Mouse (Mus musculus) myocyte (in vitro differentiated cells): Measurements from ENCODE around the gene Rpl38. TPM values are rescaled to one million over a fixed set of nuclear protein-coding genes. Genes with fewer than 3 reads are reported as not detected.

Experiments
- H3K27me3 ChIP-seq: one replicate; pipeline ENCODE4 v1.6.1; 2011; ENCODE audit not compliant: control insufficient read depth, insufficient read depth, insufficient read length
- H3K36me3 ChIP-seq: one replicate; pipeline ENCODE4 v1.6.1; 2011; ENCODE audit not compliant: control insufficient read depth, insufficient read depth
- H3K4me2 ChIP-seq: one replicate; pipeline ENCODE4 v1.6.1; 2011; ENCODE audit warnings: low read depth, control low read depth
- H3K4me3 ChIP-seq: one replicate; pipeline ENCODE4 v1.5.1; 2011; ENCODE audit warnings: mild to moderate bottlenecking, control low read depth, moderate library complexity
- H3K79me2 ChIP-seq: one replicate; pipeline ENCODE4 v1.6.1; 2011; ENCODE audit not compliant: control insufficient read depth, insufficient read depth
- H3ac ChIP-seq: one replicate; pipeline ENCODE4 v1.6.1; 2011; ENCODE audit not compliant: control insufficient read depth, insufficient read length
- CEBPB ChIP-seq: IDR thresholded peaks from 2 replicates; pipeline ENCODE4 v1.6.1; 2011; ENCODE audit warnings: mild to moderate bottlenecking, moderate library complexity; ENCODE audit not compliant: poor library complexity, insufficient read depth, severe bottlenecking
- E2F4 ChIP-seq: IDR thresholded peaks from one replicate; pipeline ENCODE4 v1.6.1; 2011; ENCODE audit warnings: mild to moderate bottlenecking, control low read depth, moderate library complexity; ENCODE audit not compliant: insufficient read depth
- MAX ChIP-seq: IDR thresholded peaks from one replicate; pipeline ENCODE4 v1.6.1; 2011; ENCODE audit warnings: low read depth, mild to moderate bottlenecking, control low read depth
- MYOD1 ChIP-seq, 3 experiments: IDR thresholded peaks; one replicate each; pipeline ENCODE4 v1.6.1; 2011; ENCODE audit warnings: control low read depth in 2 of 3, low read depth in 2 of 3, mild to moderate bottlenecking in 2 of 3, moderate library complexity in 1 of 3; ENCODE audit not compliant: insufficient read length in 2 of 3, control insufficient read depth in 1 of 3
- MYOG ChIP-seq, 3 experiments: IDR thresholded peaks; one replicate each; pipeline ENCODE4 v1.6.1; 2011; ENCODE audit warnings: control low read depth in 2 of 3, low read depth in 2 of 3, mild to moderate bottlenecking in 2 of 3; ENCODE audit not compliant: insufficient read length in 2 of 3, control insufficient read depth in 1 of 3, insufficient read depth in 1 of 3
- POLR2A ChIP-seq: IDR thresholded peaks from one replicate; pipeline ENCODE4 v1.6.1; 2011; ENCODE audit warnings: low read depth, mild to moderate bottlenecking, control low read depth, moderate library complexity; ENCODE audit not compliant: insufficient read length
- POLR2AphosphoS2 ChIP-seq: IDR thresholded peaks from one replicate; pipeline ENCODE4 v1.6.1; 2011; ENCODE audit warnings: low read depth, control low read depth; ENCODE audit not compliant: insufficient read length
- REST ChIP-seq: IDR thresholded peaks from one replicate; pipeline ENCODE4 v1.6.1; 2011; ENCODE audit warnings: mild to moderate bottlenecking, control low read depth, moderate library complexity; ENCODE audit not compliant: insufficient read depth, insufficient read length
- SRF ChIP-seq: IDR thresholded peaks from one replicate; pipeline ENCODE4 v1.6.1; 2011; ENCODE audit warnings: low read depth; ENCODE audit not compliant: control insufficient read depth, insufficient read length
- TCF12 ChIP-seq: IDR thresholded peaks from one replicate; pipeline ENCODE4 v1.6.1; 2011; ENCODE audit warnings: mild to moderate bottlenecking, control low read depth; ENCODE audit not compliant: poor library complexity, insufficient read depth, severe bottlenecking
- TCF3 ChIP-seq: IDR thresholded peaks from one replicate; pipeline ENCODE4 v1.6.1; 2011; ENCODE audit warnings: low read depth, control low read depth; ENCODE audit not compliant: insufficient read length
- USF1 ChIP-seq: IDR thresholded peaks from one replicate; pipeline ENCODE4 v1.6.1; 2011; ENCODE audit warnings: low read depth, mild to moderate bottlenecking, control low read depth, moderate library complexity
- polyA plus RNA-seq: library from polyadenylated mRNA; unstranded; fragments of >200 nt; fragmentation: generic; extraction: Trizol; gene quantifications from one replicate; pipeline ENCODE4 v1.2.1, GENCODE M21; 2012; ENCODE audit warnings: missing spikeins

The Rpl38 gene
- polyA plus RNA-seq, 1 experiment: 3,783 TPM

DNA sequence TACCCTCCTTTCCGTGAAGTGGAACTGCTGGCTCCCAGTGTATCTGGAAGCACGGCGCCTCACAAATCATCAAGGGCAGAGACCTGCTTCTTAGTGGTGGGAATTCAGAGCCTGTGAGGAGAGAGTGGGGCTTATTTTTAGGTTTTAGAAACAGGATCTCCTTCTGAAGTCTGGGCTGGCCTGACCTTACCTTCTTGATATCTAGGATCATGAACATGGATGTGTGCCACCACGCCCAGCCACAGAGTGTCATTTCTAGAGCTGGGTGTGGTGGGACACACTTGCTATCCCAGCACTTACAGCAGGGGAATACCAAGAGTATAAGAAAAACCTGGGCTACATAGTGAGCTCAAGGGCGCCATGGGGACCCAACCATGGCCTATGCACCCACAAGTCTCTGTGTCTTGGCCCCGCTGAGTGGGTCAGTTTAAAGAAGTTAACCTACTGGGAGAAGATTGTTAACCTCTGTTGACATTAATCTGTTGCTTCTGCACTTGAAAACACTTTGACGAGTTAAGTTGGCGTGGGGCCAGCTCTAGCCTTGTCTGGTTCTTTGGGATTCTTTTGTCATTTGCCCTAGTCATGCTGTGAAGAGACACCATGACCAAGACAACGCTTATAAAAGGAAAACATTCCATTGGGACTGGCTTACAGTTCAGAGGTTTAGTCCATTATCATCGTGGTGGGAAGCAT is 14.9 kb downstream of the Rpl38 start:
- Histone ChIP-seq H3K79me2 (peaks cover 81% of the 10 kb centered on the region), H3K4me2 (peak overlapping the region; percentile 14), H3K27me3 (no peaks in the 10 kb centered on the region), H3K36me3 (peaks cover 22% of the 10 kb centered on the region), H3ac (no peak overlapping the region), H3K4me3 (no peak overlapping the region)
- TF ChIP-seq CEBPB: no peak
- no peak for TF ChIP-seq REST
- no peak for TF ChIP-seq SRF
- TF ChIP-seq TCF12: no peak
- no peak for TF ChIP-seq MYOG (IDR thresholded peaks at IDR 0.05; ENCODE audit: control insufficient read depth in 1 of 3, insufficient read depth in 1 of 3, insufficient read length in 2 of 3, low read depth in 2 of 3)
- TF ChIP-seq USF1: no peak
- no peak for TF ChIP-seq POLR2AphosphoS2
- TF ChIP-seq E2F4: no peak
- no peak for TF ChIP-seq TCF3

DNA sequence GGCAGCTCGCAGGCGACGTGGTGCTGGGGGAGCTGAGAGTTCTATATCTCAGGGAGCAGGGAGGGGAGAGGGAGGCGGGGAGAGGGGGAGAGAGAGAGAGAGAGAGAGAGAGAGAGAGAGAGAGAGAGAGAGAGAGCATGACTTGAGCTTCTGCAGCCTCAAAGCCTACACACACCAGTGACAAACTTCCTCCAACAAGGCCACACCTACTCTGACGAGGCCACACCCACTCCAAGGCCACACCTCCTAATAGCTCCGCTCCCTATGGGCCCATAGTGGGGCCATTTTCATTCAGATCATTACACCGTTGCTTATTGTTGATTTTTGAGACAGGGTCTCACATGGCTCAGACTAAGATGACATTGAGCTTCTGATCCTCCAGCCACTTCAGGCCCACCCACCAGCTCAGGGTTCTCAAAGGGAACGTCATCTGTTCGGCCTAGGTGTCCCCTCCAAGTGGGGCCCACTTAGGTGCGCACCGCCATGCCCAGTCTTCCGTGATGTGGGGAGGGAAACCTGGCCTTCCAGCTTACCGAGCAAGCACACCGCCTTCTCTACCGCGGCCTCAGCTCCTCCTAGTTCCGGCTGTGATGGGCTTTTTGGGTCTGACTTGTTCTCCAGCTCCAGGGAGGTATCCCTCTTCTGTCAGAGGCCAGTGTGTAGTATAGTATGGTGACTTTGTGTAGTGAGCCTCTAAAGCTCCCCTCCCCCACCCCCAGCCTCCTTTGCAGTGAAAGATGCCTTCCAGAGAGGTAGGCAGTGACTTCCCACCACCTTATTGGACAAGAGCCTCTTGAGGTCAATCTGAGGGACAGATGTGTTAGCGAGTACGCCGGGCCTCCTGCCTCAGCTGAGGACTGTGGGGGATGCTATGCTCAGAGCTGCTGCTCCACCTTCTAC is 15.6 kb downstream of the Rpl38 start:
- no peak for TF ChIP-seq SRF
- TF ChIP-seq E2F4: no peak
- no peak for TF ChIP-seq USF1
- TF ChIP-seq MYOG (IDR thresholded peaks at IDR 0.05; ENCODE audit: control insufficient read depth in 1 of 3, insufficient read depth in 1 of 3, insufficient read length in 2 of 3, low read depth in 2 of 3): no peak
- no peak for TF ChIP-seq CEBPB
- Histone ChIP-seq H3K4me2 (peak overlapping the region; percentile 14), H3K27me3 (no peaks in the 10 kb centered on the region), H3ac (no peak overlapping the region), H3K4me3 (no peak overlapping the region), H3K79me2 (peaks cover 73% of the 10 kb centered on the region), H3K36me3 (peaks cover 22% of the 10 kb centered on the region)

GRCm38 (mm10) chr11:114684627-114685373 is 16.5 kb downstream of the Rpl38 start:
- Histone ChIP-seq H3K4me2 (no peak overlapping the region), H3K27me3 (no peaks in the 10 kb centered on the region), H3K79me2 (peaks cover 70% of the 10 kb centered on the region), H3K36me3 (peaks cover 25% of the 10 kb centered on the region), H3ac (no peak overlapping the region), H3K4me3 (no peak overlapping the region)
- TF ChIP-seq TCF3: no peak
- no peak for TF ChIP-seq MAX
- no peak for TF ChIP-seq POLR2A
- no peak for TF ChIP-seq TCF12
- no peak for TF ChIP-seq MYOD1 (IDR thresholded peaks at IDR 0.05; ENCODE audit: control insufficient read depth in 1 of 3, insufficient read length in 2 of 3, low read depth in 2 of 3)
- no peak for TF ChIP-seq E2F4
- no peak for TF ChIP-seq POLR2AphosphoS2

- H3K4me3 ChIP-seq: no peak overlapping the region
- no peak overlapping the region for H3K4me2 ChIP-seq
- H3ac ChIP-seq: no peak overlapping the region
- peaks cover 24% of the 10 kb centered on the region for H3K36me3 ChIP-seq
- peaks cover 62% of the 10 kb centered on the region for H3K79me2 ChIP-seq
- H3K27me3 ChIP-seq: no peaks in the 10 kb centered on the region
- TF ChIP-seq CEBPB: no peak
- TF ChIP-seq POLR2AphosphoS2: no peak
- no peak for TF ChIP-seq SRF
- no peak for TF ChIP-seq POLR2A
- TF ChIP-seq USF1: no peak
These were observed 17.3 kb downstream of the Rpl38 start for GRCm38 (mm10) chr11:114685526-114686040.
